Mouse (Mus musculus): ENCODE data around the gene Ppp1r15b. TPM values are rescaled to one million over a fixed set of nuclear protein-coding genes. Genes with fewer than 3 reads are reported as not detected.

Gene Ppp1r15b
- total RNA-seq, 2 experiments from 2014 or later: 95.7 to 103 TPM

DNA sequence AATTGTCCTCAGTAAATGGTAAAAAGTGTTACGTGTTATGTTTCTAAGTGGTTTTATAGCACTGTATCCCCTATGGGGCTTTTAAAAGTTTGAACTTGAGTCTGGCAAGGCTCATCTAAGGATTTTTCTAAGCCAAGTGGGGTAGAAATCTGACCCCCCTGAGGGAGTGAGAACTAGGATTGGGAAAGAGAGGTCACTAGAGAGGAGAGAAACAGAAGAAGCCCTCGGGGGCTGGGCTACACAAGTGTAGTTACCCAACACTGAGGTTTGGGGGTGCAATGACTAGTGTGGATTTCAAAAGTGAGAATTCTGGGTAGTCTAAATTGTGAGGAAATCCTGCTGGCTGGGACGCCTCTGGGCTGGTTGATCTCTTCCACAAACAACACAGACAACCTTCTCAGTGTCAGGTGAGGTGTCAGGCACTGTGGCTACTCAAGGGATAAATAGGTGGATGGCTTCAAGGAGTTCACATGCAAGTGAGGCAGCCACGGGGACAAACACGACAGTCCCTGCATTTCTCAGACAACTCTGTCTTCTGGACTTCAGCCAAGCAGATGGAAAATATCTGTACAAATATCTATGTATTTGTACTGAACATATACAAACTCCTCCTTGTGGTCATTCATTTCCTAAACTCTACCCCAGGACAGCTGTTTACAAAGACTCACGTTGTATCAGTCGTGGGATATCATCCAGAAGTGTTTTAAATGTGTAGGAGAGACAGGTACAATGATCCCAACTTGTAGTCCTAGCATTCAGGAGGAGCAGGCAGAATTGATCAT, 10.8 kb upstream of the Ppp1r15b start:
- peak in 1 of 2 experiments; percentile 25 for DNase-seq (ENCODE audit: low spot score in 2 of 2)

DNA sequence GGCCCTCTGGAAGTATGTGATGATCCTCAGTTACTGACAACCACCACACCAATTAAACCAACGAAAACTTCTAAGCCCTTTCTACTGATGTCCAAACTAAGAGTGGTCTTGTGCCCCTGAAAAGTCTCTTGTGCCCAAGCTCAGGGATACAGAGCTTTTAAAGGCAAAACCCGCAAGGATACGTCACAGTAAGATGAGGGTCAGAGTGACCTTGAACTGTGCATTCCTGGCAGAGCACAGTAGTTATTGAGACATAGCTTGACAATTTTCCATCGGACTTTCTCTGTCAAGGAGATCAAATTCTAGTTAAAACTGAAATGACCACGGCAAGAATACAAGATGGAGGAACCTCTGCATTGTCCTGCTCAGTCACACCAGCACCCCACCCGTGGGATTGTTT, 9.7 kb upstream of the Ppp1r15b start:
- no peak for DNase-seq (ENCODE audit: low spot score in 2 of 2)

DNA sequence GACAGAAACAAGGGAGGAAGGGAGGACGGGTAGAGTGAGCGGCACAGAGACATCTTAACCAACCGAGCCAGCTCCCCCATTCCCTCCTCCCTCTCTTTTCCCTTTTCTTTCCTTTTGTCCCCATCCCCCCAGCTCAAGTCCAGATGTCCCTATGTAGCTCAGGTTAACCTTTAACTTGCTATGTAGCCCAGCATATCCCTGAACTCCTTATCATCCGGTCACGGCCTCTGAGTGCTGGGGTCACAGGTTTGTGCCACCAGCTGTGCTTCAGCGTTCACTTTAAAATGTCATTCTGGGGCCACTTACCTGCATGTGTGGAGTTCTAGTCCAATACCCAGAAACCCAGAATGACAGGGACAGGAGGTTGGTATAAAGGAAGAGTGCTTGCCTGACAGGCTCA, 6.8 kb upstream of the Ppp1r15b start:
- no peak for DNase-seq (ENCODE audit: low spot score in 2 of 2)

DNA sequence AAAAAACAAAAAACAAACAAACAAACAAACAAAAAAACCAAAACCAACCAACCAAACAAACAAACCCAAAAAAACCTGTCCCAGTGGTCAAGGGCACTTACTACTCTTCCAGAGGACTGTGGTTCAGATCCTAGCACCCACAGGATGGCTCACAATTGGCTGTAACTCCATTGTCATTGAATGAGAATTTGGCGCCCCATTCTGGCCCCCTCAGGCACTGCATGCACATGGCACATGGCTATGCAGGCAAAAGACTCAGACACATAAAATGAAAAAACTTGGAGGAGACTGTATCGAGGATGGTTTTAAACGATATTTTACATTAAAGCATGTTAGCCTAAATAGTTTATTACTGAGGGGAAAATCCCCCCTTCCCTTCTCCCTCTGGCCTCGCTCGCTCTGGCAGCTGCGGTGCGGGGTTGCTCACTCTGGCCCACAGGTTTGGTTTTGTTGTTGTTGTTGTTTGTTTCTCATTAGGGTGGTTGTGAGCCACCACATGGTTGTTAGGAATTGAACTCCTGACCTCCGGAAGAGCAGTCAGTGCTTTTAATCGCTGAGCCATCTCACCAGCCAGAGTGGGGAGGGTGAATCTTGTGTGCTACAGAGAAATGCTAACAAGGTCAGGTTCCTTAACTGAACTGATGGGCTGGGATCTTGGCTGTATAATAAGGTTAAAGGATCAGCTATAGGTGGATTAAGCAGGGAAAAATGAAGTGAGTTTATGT, 5.1 kb upstream of the Ppp1r15b start:
- no peak for DNase-seq (ENCODE audit: low spot score in 2 of 2)

DNA sequence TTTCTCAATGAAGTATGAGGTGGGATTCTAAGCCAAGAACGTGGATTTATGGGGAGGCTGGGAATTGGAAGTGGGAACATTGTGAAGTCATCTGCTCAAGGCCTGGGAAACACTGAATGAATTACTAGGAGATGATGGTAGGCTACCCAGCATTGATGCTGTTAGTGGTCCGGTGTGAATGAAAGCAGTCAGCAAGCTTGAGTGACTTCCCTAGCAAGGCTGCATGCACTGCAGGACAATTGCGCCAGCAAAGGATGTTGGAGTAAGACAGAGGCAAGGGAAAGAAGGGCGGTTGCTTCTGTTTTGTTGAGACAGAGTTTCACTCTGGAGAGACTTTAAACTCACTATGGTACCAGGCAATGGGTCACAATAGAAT, 4.6 kb upstream of the Ppp1r15b start:
- no peak for DNase-seq (ENCODE audit: low spot score in 2 of 2)

DNA sequence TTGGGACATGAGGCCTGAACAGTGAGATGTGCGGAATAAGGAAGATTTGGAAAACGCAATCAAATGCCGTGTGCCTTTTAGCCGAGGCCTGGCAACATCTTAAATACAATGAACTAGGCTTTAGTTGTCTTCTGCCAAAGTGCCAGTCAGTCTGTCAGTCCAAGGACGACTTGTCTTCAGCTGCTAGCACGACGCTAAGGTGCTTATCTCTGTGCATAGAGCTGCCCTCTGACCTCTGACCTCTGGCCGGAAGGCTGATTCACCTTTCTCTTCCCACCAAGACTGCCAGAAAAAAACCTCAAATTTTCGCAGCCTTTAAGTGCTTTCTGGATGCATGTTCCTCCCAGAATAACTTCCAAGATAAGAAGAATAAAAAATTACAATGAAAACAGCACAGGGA, 3.6 kb upstream of the Ppp1r15b start:
- no peak for DNase-seq (ENCODE audit: low spot score in 2 of 2)

DNA sequence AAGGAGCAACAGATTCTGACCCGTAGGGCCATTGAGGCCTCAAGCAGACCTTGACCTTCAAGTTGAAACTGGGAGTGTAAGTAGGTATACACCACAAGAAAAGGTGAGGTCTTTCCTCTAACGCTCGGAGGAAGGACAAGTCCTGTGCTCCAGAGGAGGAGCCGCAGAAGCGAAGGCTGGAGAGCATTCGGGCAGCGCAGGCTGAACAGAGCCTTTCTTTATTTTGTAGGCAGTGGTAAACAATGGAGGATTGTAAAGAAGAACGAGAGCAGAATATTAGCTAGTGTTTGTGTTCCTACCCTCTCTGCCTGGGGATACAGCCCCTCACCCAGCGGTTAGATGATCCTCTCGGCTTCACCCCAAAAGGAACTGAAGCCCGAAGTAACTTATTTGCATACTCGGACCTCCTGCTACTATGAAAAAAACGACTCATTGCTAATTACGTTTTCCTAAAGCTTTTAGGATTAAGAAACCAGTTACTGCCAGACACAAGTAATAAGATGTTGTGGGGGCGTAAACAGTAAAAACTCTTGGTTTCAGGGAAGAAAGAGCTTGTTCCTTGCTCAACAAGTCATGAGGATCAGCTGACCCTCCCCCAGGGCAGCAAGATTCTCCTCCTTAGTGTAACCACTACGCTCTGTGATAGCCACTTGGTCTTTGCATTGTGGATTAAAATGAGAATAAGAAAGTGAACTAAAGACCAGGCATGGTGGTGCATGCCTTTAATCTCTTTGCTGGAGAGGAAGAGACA, 1.3 kb upstream of the Ppp1r15b start:
- DNase-seq (ENCODE audit: low spot score in 2 of 2): no peak

DNA sequence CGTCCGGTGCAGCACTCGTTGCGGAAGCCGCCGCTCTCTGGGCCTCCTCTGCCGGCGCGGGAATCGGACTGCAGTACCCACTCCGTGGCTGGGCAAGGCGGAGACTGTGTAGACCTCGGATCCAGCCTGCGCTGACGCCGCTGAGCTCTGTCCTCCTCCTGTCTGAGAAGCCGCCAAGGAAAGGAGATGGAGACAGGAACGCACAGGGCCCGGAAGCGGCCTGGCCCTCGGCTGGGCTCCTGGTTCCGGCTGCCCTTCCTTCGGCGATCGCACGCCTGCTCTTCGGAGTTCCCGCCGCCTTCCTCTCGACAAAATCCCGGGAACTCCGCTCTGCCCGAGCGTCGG, 590 bp downstream of the Ppp1r15b start:
- DNase-seq (ENCODE audit: low spot score in 2 of 2): no peak

DNA sequence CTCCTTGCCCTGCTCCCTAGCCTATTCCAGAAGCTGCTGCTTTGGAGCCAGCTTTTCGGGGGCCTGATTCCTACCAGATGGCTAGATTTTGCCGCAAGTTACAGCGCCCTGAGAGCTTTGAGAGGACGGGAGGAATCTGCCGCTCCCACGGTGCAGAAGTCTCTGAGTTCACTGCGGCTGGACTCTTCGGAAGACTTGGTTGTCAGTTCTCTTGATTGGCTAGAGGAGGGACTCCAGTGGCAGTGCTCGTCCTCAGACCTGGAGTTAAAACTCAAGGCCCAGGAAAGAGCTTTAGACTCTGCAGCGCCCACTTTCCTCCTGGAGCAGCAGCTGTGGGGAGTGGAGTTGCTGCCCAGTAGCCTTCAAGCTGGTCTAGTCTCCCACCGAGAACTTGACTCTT, 993 bp downstream of the Ppp1r15b start:
- DNase-seq (ENCODE audit: low spot score in 2 of 2): peak; percentile 29 to 31

DNA sequence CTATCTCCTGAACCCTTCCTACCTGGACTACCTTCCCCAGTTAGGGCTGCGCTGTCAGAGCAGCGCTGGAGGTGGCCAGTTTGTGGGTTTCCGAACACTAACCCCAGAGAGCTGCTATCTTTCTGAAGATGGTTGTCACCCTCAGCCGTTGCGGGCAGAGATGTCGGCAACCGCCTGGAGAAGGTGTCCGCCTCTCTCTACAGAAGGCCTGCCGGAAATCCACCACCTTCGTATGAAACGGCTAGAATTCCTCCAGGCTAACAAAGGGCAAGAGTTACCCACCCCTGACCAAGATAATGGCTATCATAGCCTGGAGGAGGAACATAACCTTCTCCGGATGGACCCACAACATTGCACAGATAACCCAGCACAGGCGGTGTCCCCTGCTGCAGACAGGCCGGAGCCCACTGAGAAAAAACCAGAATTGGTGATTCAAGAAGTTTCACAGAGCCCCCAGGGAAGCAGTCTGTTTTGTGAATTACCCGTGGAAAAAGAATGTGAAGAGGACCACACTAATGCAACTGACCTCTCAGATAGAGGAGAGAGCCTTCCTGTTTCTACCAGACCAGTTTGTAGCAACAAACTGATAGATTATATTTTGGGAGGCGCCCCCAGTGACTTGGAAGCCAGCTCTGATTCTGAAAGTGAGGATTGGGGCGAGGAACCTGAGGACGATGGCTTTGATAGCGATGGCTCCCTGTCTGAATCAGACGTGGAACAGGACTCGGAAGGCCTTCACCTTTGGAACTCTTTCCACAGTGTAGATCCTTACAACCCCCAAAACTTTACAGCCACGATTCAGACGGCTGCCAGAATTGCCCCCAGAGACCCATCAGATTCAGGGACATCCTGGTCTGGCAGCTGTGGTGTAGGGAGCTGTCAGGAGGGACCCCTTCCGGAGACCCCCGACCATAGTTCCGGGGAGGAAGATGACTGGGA, 1.7 kb downstream of the Ppp1r15b start:
- peak; percentile 24 to 30 for DNase-seq (ENCODE audit: low spot score in 2 of 2)

DNA sequence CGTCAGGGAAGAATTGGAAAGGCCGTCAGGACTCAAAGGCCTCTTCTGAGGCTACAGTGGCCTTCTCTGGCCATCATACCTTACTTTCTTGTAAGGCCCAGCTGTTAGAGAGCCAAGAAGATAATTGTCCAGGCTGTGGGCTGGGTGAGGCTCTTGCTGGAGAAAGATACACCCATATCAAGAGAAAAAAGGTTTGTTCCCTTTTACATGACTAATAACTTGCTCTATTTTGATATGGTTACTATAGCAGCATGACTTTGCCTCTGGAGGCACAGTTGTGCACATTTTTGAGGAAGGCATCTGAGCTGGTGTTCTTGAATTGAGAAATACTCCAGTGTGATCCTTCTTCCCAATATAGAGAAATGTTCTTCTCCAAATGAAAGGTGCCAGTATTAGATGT, 2.5 kb downstream of the Ppp1r15b start:
- DNase-seq (ENCODE audit: low spot score in 2 of 2): no peak

DNA sequence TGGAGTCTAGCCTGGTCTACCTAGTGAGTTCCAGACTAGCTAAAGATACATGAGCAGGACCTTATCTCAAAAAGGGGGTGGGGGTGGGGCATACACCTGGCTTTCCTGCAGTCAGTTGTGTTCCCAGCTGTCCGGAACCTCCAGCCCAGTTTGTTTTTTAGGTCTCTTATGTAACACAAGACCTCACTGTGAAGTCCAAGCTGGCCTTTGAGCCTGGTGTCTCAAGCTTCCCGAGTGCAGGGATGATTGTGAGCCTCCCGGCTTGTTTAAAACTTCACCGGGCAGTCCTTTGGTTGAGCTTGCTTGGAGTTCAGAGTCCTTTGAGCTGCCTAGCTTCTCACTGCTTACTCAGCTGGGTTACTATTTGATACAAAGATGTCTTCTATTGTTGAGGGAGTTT, 3.1 kb downstream of the Ppp1r15b start:
- no peak for DNase-seq (ENCODE audit: low spot score in 2 of 2)

DNA sequence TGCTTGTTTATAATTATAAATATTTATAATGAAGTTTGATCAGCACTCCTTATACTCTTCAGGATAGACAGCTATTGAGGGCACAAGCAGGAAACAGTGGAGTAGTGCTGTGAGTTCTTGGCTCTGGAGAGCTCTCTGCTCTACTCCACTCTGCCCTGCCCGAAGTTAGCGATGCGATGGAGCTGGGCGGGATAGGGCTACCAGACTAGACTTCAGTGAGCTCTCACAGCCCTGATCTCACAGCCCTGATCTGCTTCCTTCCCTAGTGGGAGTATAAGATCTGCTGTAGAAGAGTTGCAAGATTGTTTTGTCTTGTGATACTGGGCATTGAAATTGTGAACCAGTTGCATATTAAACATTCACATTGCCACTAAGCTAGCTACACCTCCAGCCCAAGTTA, 3.9 kb downstream of the Ppp1r15b start:
- DNase-seq (ENCODE audit: low spot score in 2 of 2): peak in 1 of 2 experiments; percentile 29

DNA sequence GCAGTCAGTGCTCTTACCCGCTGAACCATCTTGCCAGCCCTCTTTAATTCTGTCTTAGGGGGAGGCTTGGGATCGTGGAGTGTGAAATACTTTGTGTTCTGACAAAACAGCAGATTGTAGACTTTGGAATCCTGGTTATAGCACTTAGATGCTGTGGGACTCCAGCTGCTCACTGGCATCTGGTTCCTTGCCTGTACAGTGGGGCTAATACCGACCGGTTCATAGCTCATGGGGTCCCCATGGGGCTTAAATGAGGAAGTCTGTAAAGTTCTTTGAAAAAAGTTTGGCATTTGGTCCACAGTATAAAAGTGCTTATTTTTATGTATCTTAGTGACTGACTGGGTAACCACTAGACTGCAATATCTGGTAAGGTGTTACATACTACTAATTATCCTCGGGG, 4.9 kb downstream of the Ppp1r15b start:
- DNase-seq (ENCODE audit: low spot score in 2 of 2): no peak

DNA sequence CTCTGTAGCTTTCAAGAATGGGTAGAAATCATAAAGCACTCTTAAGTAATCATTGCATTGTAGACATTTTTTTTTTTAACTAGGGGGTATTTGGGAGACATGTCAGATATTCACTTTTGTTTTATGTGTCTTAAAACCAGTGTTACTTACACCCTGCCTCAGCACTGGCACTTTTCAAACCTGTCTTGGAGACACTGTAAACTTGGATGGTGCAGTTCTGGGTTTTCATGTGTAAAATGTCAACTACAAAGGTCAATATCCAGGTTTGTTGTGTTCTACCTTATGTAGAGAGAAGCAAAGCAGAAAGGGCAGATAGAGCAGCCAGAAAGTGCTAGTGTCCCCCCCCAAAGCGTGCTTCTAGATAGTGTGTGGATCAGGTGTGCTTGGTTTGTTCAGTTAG, 7.5 kb downstream of the Ppp1r15b start:
- DNase-seq (ENCODE audit: low spot score in 2 of 2): no peak

DNA sequence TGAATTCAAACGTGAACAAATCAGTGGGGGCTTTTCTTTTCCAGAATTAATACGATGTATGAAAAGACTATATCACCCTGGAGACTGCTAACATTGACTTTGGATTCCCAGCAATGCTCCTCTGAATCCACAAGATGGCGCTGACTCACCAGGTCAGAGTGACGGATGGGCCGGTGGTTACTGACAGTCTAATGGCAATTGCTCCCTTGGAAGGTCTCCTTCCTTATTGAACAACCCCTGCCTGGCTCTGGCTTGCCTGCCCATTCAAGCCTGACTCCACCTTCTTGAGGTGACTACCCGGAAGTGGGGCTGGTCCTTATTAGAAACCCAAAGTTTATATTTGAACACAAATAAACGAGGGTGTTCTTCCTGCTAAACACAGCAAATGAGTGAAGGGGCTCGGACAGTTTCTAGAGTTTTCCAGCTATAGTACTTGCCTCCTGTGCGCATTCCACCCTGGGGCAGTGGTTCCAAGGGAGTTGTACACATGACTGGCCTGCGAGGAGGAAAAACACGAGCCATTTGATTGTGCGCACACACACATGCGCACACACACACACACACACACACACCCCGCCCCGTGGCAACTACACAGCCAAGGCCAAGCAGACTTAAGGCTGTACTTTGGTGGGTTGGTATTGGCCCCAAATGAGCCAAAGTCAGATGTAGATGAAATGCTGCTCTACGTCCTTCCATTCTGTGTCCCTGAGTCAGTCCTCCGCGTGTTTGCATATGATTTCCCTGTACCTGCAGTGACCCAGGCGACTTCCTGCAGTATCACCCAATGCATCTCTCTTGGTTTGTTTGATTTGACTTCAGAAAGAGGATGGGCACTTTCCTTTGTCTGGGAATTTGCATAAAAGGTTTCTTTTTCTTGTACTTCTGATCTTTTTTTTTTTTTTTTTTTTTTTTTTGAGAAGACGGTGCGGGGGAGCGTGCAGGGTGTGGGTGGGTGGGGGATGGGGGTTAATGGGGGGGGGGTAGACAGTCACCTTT, 15.4 kb downstream of the Ppp1r15b start:
- DNase-seq (ENCODE audit: low spot score in 2 of 2): peak in 1 of 2 experiments; percentile 31

DNA sequence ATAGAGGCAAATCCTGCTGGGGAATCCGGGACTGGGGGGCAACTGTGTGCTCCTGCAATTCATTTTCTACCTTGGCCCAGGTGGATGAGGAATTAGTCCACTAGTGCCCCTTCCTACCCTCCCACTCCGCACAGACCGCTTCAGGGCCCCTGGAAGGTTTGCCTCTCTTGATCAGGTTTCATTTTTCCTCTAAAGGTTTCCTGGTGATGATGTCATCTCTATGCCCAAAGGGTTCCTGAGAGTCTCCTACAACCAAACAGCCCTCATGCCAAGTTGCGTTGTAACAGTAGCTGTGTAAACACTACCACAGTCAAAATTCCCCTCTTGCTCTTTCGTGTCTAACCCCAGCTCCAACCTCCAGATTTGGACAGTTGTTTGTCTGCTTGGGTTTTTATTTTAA, 16.4 kb downstream of the Ppp1r15b start:
- DNase-seq (ENCODE audit: low spot score in 2 of 2): no peak

DNA sequence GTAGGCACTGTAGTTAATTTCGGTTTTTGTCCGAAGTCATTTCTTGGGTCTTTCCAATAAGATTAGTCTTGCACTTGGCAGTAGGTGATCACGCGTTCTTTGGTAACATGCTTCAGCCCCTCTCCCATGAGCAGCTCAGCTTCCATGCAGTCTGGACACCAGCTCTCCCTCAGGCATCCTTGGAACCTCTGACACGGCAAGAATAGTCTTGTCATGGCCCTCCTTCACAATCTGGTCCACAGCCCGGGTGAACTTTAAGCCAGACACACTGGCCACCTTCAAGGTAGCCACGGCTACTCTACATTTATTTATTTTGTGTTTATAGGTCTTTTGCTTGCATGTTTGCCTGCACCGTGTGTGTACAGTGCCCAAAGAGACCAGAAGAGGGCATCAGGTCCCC, 17.2 kb downstream of the Ppp1r15b start:
- no peak for DNase-seq (ENCODE audit: low spot score in 2 of 2)

DNA sequence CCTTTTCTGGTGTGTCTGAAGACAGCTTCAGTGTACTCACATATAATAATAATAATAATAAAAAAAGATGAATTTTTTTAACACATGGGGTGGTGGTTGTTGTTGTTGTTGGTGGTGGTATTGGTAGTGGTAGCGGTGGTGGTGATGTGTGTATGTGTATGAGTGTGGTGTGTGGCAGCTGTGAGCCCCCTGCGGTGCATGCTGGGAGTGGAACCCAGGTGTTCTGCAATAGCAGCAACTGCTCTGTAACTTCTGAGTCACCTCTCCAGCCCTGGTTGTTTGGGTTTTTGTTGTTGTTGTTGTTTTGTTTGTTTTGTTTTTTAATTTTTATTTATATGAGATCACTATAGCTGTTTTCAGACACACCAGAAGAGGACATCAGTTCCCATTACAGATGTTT, 19.6 kb downstream of the Ppp1r15b start:
- no peak for DNase-seq (ENCODE audit: low spot score in 2 of 2)

DNA sequence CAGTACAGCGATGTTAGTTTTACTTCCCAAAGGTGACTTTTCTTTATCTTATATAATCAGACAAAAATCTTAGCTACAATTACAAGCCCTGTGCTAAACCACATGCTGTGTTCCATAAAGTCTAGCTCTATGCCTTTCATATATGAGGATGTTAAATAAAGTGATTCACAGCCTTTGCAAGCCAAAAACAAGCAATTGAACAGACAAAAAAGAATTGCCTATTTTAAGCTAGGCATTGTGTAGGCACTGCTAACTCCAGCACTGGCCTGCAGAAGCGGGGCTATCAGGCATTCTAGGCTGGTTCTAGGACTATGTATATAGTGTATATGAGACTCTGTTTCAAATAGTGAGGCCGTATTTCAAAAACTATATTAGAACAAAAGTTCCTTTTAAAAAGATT, 21.3 kb downstream of the Ppp1r15b start:
- no peak for DNase-seq (ENCODE audit: low spot score in 2 of 2)

Measured in adrenal gland, adult 18-20 months (tissue).